Mouse (Mus musculus) adrenal gland, postnatal 25 days (tissue): ENCODE measurements around the gene Inpp5d. TPM values are rescaled to one million over a fixed set of nuclear protein-coding genes. Genes with fewer than 3 reads are reported as not detected.

ENCODE experiments used
- DNase-seq: peaks from one replicate; pipeline ENCODE4 v3.0.0; 2021; ENCODE audit warnings: mixed read lengths
- total RNA-seq: library from RNA; stranded (reverse); gene quantifications from 2 replicates; pipeline ENCODE4 v1.2.3, GENCODE M21; 2021

Gene Inpp5d
- total RNA-seq, 1 experiment from 2014 or later, result 17.4 TPM

- no peak for DNase-seq
Measured at GRCm38 (mm10) chr1:87704230-87704629, 84.1 kb downstream of the Inpp5d start.

GRCm38 (mm10) chr1:87706361-87706760 lies 86.2 kb downstream of the Inpp5d start:
- no peak for DNase-seq

GRCm38 (mm10) chr1:87709020-87709419 lies 88.9 kb downstream of the Inpp5d start:
- no peak for DNase-seq

- DNase-seq, result no peak
Measured at GRCm38 (mm10) chr1:87709661-87710270, 89.7 kb downstream of the Inpp5d start.

GRCm38 (mm10) chr1:87711938-87712613 lies 92.0 kb downstream of the Inpp5d start:
- no peak for DNase-seq

- DNase-seq, result no peak
Measured at GRCm38 (mm10) chr1:87712614-87712971, 92.5 kb downstream of the Inpp5d start.

- DNase-seq, result peak; percentile 46
Measured at GRCm38 (mm10) chr1:87721382-87721781, 101.3 kb downstream of the Inpp5d start.

GRCm38 (mm10) chr1:87722081-87722480 lies 102.0 kb downstream of the Inpp5d start:
- no peak for DNase-seq

GRCm38 (mm10) chr1:87723351-87723750 lies 103.2 kb downstream of the Inpp5d start:
- DNase-seq, result no peak

GRCm38 (mm10) chr1:87729070-87729469 lies 109.0 kb downstream of the Inpp5d start:
- no peak for DNase-seq

GRCm38 (mm10) chr1:87729850-87730249 lies 109.7 kb downstream of the Inpp5d start:
- DNase-seq, result no peak

GRCm38 (mm10) chr1:87730271-87730670 lies 110.2 kb downstream of the Inpp5d start:
- DNase-seq, result no peak

- no peak for DNase-seq
Measured at GRCm38 (mm10) chr1:87733212-87733611, 113.1 kb downstream of the Inpp5d start.

- DNase-seq, result no peak
Measured at GRCm38 (mm10) chr1:87734153-87734552, 114.0 kb downstream of the Inpp5d start.

GRCm38 (mm10) chr1:87740584-87741290 lies 120.6 kb downstream of the Inpp5d start:
- DNase-seq, result no peak

- DNase-seq, result no peak
Measured at GRCm38 (mm10) chr1:87749360-87749973, 129.4 kb downstream of the Inpp5d start.

GRCm38 (mm10) chr1:87755641-87756470 lies 135.7 kb downstream of the Inpp5d start, which contains the start of gene Atg16l1:
Atg16l1 (plus strand) TSS chr1:87755870.
- peak; percentile 93 for DNase-seq

GRCm38 (mm10) chr1:87763821-87764220 lies 143.7 kb downstream of the Inpp5d start:
- DNase-seq, result no peak

- no peak for DNase-seq
Measured at GRCm38 (mm10) chr1:87765741-87766140, 145.6 kb downstream of the Inpp5d start.

- DNase-seq, result peak; percentile 7
Measured at GRCm38 (mm10) chr1:87766233-87766632, 146.1 kb downstream of the Inpp5d start.

GRCm38 (mm10) chr1:87769263-87769662 lies 149.2 kb downstream of the Inpp5d start:
- no peak for DNase-seq
